ENCODE assay signal across 17 mouse cellular contexts in genomic region chr5:119830611-119831010, GRCm38 (mm10). TPM values are rescaled to one million over a fixed set of nuclear protein-coding genes. Genes with fewer than 3 reads are reported as not detected.
A peak's percentile ranks its signal among the peaks of the same experiment; 100 is the strongest.
DNase-seq lines count a peak whose midpoint lies in the region; ATAC-seq lines count a peak whose summit lies in the region.
"Had no signal": no experiment of that assay in that cellular context is flagged by ENCODE, and none has a peak within 500 bp of the region (broad histone marks: within the 10 kb centered on the region; RNA-seq: fewer than 3 reads in every experiment).

No protein-coding gene starts in this region.

- WGBS in heart, embryonic 11.5 days (ENCODE audit: insufficient replicate concordance) = 10% methylated on average over 8 of the region's 8 CpGs
- 16% methylated on average over 8 of the region's 8 CpGs for WGBS in liver, embryonic 11.5 days
- 6% methylated on average over 8 of the region's 8 CpGs for WGBS in limb, embryonic 13.5 days

- H3K4me3 ChIP-seq in heart, embryonic 11.5 days (ENCODE audit: low read depth, low read length) = peak overlapping the region; percentile 76
- H3K4me3 ChIP-seq in liver, embryonic 11.5 days (ENCODE audit: low read depth, low read length) = peak overlapping the region; percentile 42; the same call in 1 of the 2 replicates
- peak overlapping the region; percentile 58; the same call in 1 of the 2 replicates for H3K4me3 ChIP-seq in brown adipose tissue, adult 24 weeks (ENCODE audit: insufficient read depth, low read depth, low read length)
- peak overlapping the region; percentile 64 for H3K4me3 ChIP-seq in limb, embryonic 13.5 days
- H3K4me3 ChIP-seq: neural tube, embryonic 15.5 days had no signal

- no peaks in the 10 kb centered on the region for H3K36me3 ChIP-seq in heart, embryonic 11.5 days (ENCODE audit: control insufficient read depth, insufficient read depth, low read length)
- no peaks in the 10 kb centered on the region for H3K36me3 ChIP-seq in liver, embryonic 11.5 days (ENCODE audit: control insufficient read depth, insufficient read depth, low read length)
- H3K36me3 ChIP-seq in limb, embryonic 13.5 days = no peaks in the 10 kb centered on the region
- H3K36me3 ChIP-seq: neural tube, embryonic 15.5 days had no signal

- H3K4me1 ChIP-seq in heart, embryonic 11.5 days (ENCODE audit: control insufficient read depth, insufficient read depth, low read length) = peaks cover 34% of the 10 kb centered on the region; the same call in 1 of the 2 replicates
- no peaks in the 10 kb centered on the region for H3K4me1 ChIP-seq in liver, embryonic 11.5 days (replicated peaks; ENCODE audit: control insufficient read depth, insufficient read depth, low read length)
- 0 out of 2 replicates have a peak, but pooled peaks cover 3% of the 10 kb centered on the region for H3K4me1 ChIP-seq in brown adipose tissue, adult 24 weeks (ENCODE audit: control insufficient read depth, insufficient read depth, insufficient read length, low read length)
- peaks cover 25% of the 10 kb centered on the region for H3K4me1 ChIP-seq in limb, embryonic 13.5 days

- H3K9ac ChIP-seq in heart, embryonic 11.5 days (ENCODE audit: low read depth, low read length) = peak overlapping the region; percentile 98
- no peak overlapping the region for H3K9ac ChIP-seq in liver, embryonic 11.5 days (ENCODE audit: low read depth, low read length)
- H3K9ac ChIP-seq in limb, embryonic 13.5 days = peak overlapping the region; percentile 93
- H3K9ac ChIP-seq: neural tube, embryonic 15.5 days had no signal

- H3K27me3 ChIP-seq in heart, embryonic 11.5 days (ENCODE audit: control insufficient read depth, insufficient read depth, low read length) = peaks cover 4% of the 10 kb centered on the region; the same call in 1 of the 2 replicates
- peaks cover 80% of the 10 kb centered on the region for H3K27me3 ChIP-seq in liver, embryonic 11.5 days (replicated peaks; ENCODE audit: control insufficient read depth, insufficient read depth, low read length)
- peaks cover 88% of the 10 kb centered on the region for H3K27me3 ChIP-seq in limb, embryonic 13.5 days

- peak overlapping the region; percentile 97 for H3K27ac ChIP-seq in heart, embryonic 11.5 days (ENCODE audit: low read depth, low read length)
- no peak overlapping the region for H3K27ac ChIP-seq in liver, embryonic 11.5 days (ENCODE audit: low read depth, low read length)
- peak overlapping the region; percentile 76 for H3K27ac ChIP-seq in brown adipose tissue, adult 24 weeks (replicated peaks; ENCODE audit: low read depth, low read length)
- H3K27ac ChIP-seq in limb, embryonic 13.5 days = peak overlapping the region; percentile 98
- H3K27ac ChIP-seq: neural tube, embryonic 15.5 days had no signal

- no peaks in the 10 kb centered on the region for H3K9me3 ChIP-seq in heart, embryonic 11.5 days (replicated peaks; ENCODE audit: control insufficient read depth, low read length)
- H3K9me3 ChIP-seq in liver, embryonic 11.5 days (ENCODE audit: control insufficient read depth, low read length) = no peaks in the 10 kb centered on the region
- no peaks in the 10 kb centered on the region for H3K9me3 ChIP-seq in limb, embryonic 13.5 days
- H3K9me3 ChIP-seq: neural tube, embryonic 15.5 days had no signal

- H3K4me2 ChIP-seq in heart, embryonic 11.5 days = peak overlapping the region; percentile 88
- peak overlapping the region; percentile 60; the same call in 1 of the 2 replicates for H3K4me2 ChIP-seq in liver, embryonic 11.5 days
- H3K4me2 ChIP-seq in limb, embryonic 13.5 days (replicated peaks) = peak overlapping the region; percentile 76

- no peak for DNase-seq in heart, adult 11 months
- DNase-seq in liver, embryonic 11.5 days (ENCODE audit: low spot score) = no peak
- DNase-seq in liver = no peak
- DNase-seq in layer of hippocampus, postnatal 10 days (ENCODE audit: low spot score in 2 of 2) = no peak
- DNase-seq: adrenal gland, adult 8-10 months; cerebellum, adult 8-10 months; layer of hippocampus, adult 9-11 months; right cerebral cortex, adult 18-20 months had no signal

- ATAC-seq in heart, embryonic 11.5 days (replicated peaks; ENCODE audit: insufficient number of reproducible peaks, low FRiP score, low TSS enrichment) = no peak
- ATAC-seq in liver, embryonic 11.5 days (replicated peaks; ENCODE audit: low FRiP score) = no peak
- no peak for ATAC-seq in limb, embryonic 13.5 days (ENCODE audit: low FRiP score, low read depth)
- ATAC-seq: inflammation-experienced regulatory T-cells, adult 6 months had no signal

RNA-seq across cellular contexts. Expression of gene Tbx5, which starts 1.9 kb away (rescaled TPM):
- 40.1 and 41.1 TPM in 2 replicates for polyA plus RNA-seq in heart, embryonic 11.5 days (2014; fragmentation: Nextera tagmentation; extraction: Ambion mirVana)
- 3.6 and 5.7 TPM in 2 replicates for polyA plus RNA-seq in liver, embryonic 11.5 days (2014; fragmentation: Nextera tagmentation; extraction: Ambion mirVana)
- polyA plus RNA-seq in brown adipose tissue, adult 24 weeks (2012; ENCODE audit: insufficient read depth, insufficient read length, missing spikeins) = 1.5 and 2.7 TPM in 2 replicates
- polyA plus RNA-seq in limb, embryonic 13.5 days (2015; fragmentation: Nextera tagmentation; extraction: Ambion mirVana) = 34.8 and 51.5 TPM in 2 replicates
- not detected for total RNA-seq in layer of hippocampus, postnatal 10 days (2021)
- total RNA-seq: ES-E14; left cerebral cortex, postnatal 14 days had no signal
- polyA plus RNA-seq: C2C12; inflammation-experienced regulatory T-cells, adult 6 months; spleen, adult 2 months had no signal
